Mouse (Mus musculus) embryonic fibroblast, embryonic 13.5 days (primary cell): Measurements from ENCODE around the gene Kcnq1.

Experiments
- CTCF ChIP-seq: IDR thresholded peaks from 2 replicates; pipeline ENCODE4 v1.5.1; 2011; ENCODE audit warnings: mild to moderate bottlenecking, control low read depth, low read length, moderate library complexity, borderline replicate concordance; ENCODE audit not compliant: insufficient read depth
- POLR2A ChIP-seq: IDR thresholded peaks from 2 replicates; pipeline ENCODE4 v1.6.1; 2011; ENCODE audit warnings: low read depth, mild to moderate bottlenecking, control low read depth, low read length, moderate library complexity

DNA sequence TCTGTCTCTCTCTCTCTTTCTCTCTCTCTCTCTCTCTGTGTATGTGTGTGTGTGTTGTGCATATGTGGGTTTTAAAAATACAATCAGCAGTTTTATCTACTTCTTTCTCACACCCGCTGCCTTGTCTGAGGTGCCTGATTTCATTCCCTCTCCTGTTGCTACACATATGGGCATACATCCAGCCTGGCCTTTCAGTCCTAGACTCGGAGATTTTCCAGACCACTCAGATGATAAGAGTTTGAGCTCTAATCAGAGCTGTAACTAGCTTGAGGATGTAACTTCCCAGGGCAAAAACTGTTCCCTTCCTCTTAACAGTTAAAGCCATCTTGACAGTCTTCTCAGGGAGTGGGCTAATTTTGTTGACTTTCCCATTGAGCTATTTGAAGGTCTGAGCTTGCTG lies 265.2 kb downstream of the Kcnq1 start:
- no peak for TF ChIP-seq POLR2A
- no peak for TF ChIP-seq CTCF
